Mouse (Mus musculus) spleen, adult 2 months (tissue): ENCODE data around the gene Hrh2. TPM values are rescaled to one million over a fixed set of nuclear protein-coding genes. Genes with fewer than 3 reads are reported as not detected.

Experiments
- DNase-seq, 2 experiments: peaks; one replicate each; pipeline versions ENCODE4 v3.0.0 to v3.0.0-alpha.2; 2012 to 2021; ENCODE audit warnings: low spot score in 2 of 2, low read depth in 1 of 2
- H3K27ac ChIP-seq: fragments of 200-500 bp; 2 replicates; pipeline ENCODE4 v1.5.1; 2012; ENCODE audit warnings: low read length, inconsistent platforms; ENCODE audit not compliant: insufficient read depth
- H3K27me3 ChIP-seq: fragments of 200-500 bp; 2 replicates; pipeline ENCODE4 v1.6.1; 2012; ENCODE audit warnings: mild to moderate bottlenecking, moderate library complexity, low read length, inconsistent platforms; ENCODE audit not compliant: control insufficient read depth, insufficient read depth
- H3K36me3 ChIP-seq: fragments of 200-500 bp; 2 replicates; pipeline ENCODE4 v1.6.1; 2012; ENCODE audit warnings: mild to moderate bottlenecking, low read length, inconsistent platforms; ENCODE audit not compliant: control insufficient read depth, insufficient read depth
- H3K4me1 ChIP-seq: fragments of 200-500 bp; 2 replicates; pipeline ENCODE4 v1.6.1; 2011; ENCODE audit warnings: inconsistent platforms; ENCODE audit not compliant: control insufficient read depth, insufficient read depth, insufficient read length
- H3K4me3 ChIP-seq: fragments of 200-500 bp; 2 replicates; pipeline ENCODE4 v1.5.1; 2011; ENCODE audit warnings: mild to moderate bottlenecking, inconsistent platforms; ENCODE audit not compliant: insufficient read depth, insufficient read length; ENCODE audit errors: extremely low read depth
- CTCF ChIP-seq: fragments of 200-500 bp; IDR thresholded peaks from 2 replicates; pipeline ENCODE4 v1.5.1; 2011; ENCODE audit warnings: mild to moderate bottlenecking, inconsistent platforms; ENCODE audit not compliant: insufficient read depth, insufficient read length, insufficient replicate concordance; ENCODE audit errors: extremely low read depth
- POLR2A ChIP-seq: fragments of 200-500 bp; IDR thresholded peaks from 2 replicates; pipeline ENCODE4 v1.6.1; 2011; ENCODE audit warnings: low read depth, low read length, inconsistent platforms
- WGBS: fragments of 180-500 bp; shearing (Covaris S2); methylation state at CpG from one replicate; pipeline ENCODE4 v1.1.7; 2018; 5-methylcytosine and 5-hydroxymethylcytosine counted together
- polyA plus RNA-seq: library from polyadenylated mRNA; depleted of rRNA; stranded (reverse); fragments of >200 nt; gene quantifications from 2 replicates; pipeline ENCODE4 v1.2.3, GENCODE M21; 2012

Gene Hrh2
- polyA plus RNA-seq, 1 experiment, result 4.0 TPM

GRCm38 (mm10) chr13:54257580-54258223, 65.8 kb downstream of the Hrh2 start:
- TF ChIP-seq CTCF (no peak), POLR2A (no peak)
- 32% methylated on average over 10 of the region's 10 CpGs for WGBS

GRCm38 (mm10) chr13:54258231-54258743, 66.4 kb downstream of the Hrh2 start:
- 43% methylated on average over 8 of the region's 8 CpGs for WGBS
- Histone ChIP-seq H3K36me3 (no peaks in the 10 kb centered on the region), H3K4me1 (no peaks in the 10 kb centered on the region), H3K27me3 (no peaks in the 10 kb centered on the region), H3K27ac (no peak overlapping the region), H3K4me3 (no peak overlapping the region)
- TF ChIP-seq CTCF, result no peak
- no peak for TF ChIP-seq POLR2A
- DNase-seq, result no peak

More at GRCm38 (mm10) chr13:54257580-54258223, 65.8 kb downstream of the Hrh2 start:
- H3K36me3 ChIP-seq, result no peaks in the 10 kb centered on the region
- no peak overlapping the region for H3K4me3 ChIP-seq
- no peaks in the 10 kb centered on the region for H3K4me1 ChIP-seq
- H3K27ac ChIP-seq, result no peak overlapping the region
- DNase-seq, result no peak
- no peaks in the 10 kb centered on the region for H3K27me3 ChIP-seq

- no peaks in the 10 kb centered on the region for H3K4me1 ChIP-seq
- no peak for DNase-seq
- 25% methylated on average over 8 of the region's 8 CpGs for WGBS
- no peaks in the 10 kb centered on the region for H3K36me3 ChIP-seq
- no peaks in the 10 kb centered on the region for H3K27me3 ChIP-seq
- no peak overlapping the region for H3K27ac ChIP-seq
- no peak overlapping the region for H3K4me3 ChIP-seq
- no peak for TF ChIP-seq POLR2A
- TF ChIP-seq CTCF, result no peak
Observed at GRCm38 (mm10) chr13:54260318-54260717, 68.4 kb downstream of the Hrh2 start.

GRCm38 (mm10) chr13:54262741-54263510, 71.0 kb downstream of the Hrh2 start:
- no peaks in the 10 kb centered on the region for H3K27me3 ChIP-seq
- TF ChIP-seq POLR2A, result no peak
- TF ChIP-seq CTCF, result no peak
- no peaks in the 10 kb centered on the region for H3K36me3 ChIP-seq
- H3K4me3 ChIP-seq, result no peak overlapping the region
- WGBS, result 90% methylated on average over 15 of the region's 15 CpGs
- DNase-seq, result no peak
- no peaks in the 10 kb centered on the region for H3K4me1 ChIP-seq
- H3K27ac ChIP-seq, result no peak overlapping the region

GRCm38 (mm10) chr13:54263641-54264040, 71.7 kb downstream of the Hrh2 start:
- 86% methylated on average over 6 of the region's 6 CpGs for WGBS
- no peaks in the 10 kb centered on the region for H3K27me3 ChIP-seq
- H3K4me3 ChIP-seq, result no peak overlapping the region
- DNase-seq, result no peak
- no peak for TF ChIP-seq POLR2A
- H3K4me1 ChIP-seq, result no peaks in the 10 kb centered on the region
- no peak overlapping the region for H3K27ac ChIP-seq
- no peaks in the 10 kb centered on the region for H3K36me3 ChIP-seq

GRCm38 (mm10) chr13:54266472-54266871, 74.5 kb downstream of the Hrh2 start:
- no peak for TF ChIP-seq POLR2A
- TF ChIP-seq CTCF, result no peak
- no peak overlapping the region for H3K4me3 ChIP-seq
- H3K36me3 ChIP-seq, result no peaks in the 10 kb centered on the region
- no peak for DNase-seq
- WGBS, result 23% methylated on average over 9 of the region's 9 CpGs
- H3K27ac ChIP-seq, result no peak overlapping the region
- H3K4me1 ChIP-seq, result no peaks in the 10 kb centered on the region
- H3K27me3 ChIP-seq, result no peaks in the 10 kb centered on the region

- H3K4me1 ChIP-seq, result no peaks in the 10 kb centered on the region
- no peaks in the 10 kb centered on the region for H3K27me3 ChIP-seq
- no peaks in the 10 kb centered on the region for H3K36me3 ChIP-seq
- 69% methylated on average over 3 of the region's 3 CpGs for WGBS
- H3K4me3 ChIP-seq, result no peak overlapping the region
- TF ChIP-seq POLR2A (no peak), CTCF (no peak)
- no peak overlapping the region for H3K27ac ChIP-seq
- DNase-seq, result no peak
Observed at GRCm38 (mm10) chr13:54269087-54269486, 77.2 kb downstream of the Hrh2 start.
